In genomic region chr10:93944241-93944640, GRCm38 (mm10) we compare ENCODE assay signal across 11 mouse cellular contexts. TPM values are rescaled to one million over a fixed set of nuclear protein-coding genes. Genes with fewer than 3 reads are reported as not detected.
DNase-seq lines count a peak whose midpoint lies in the region; ATAC-seq and TF ChIP-seq lines count a peak whose summit lies in the region.
"Had no signal": no experiment of that assay in that cellular context is flagged by ENCODE, and none has a peak within 500 bp of the region (broad histone marks: within the 10 kb centered on the region; RNA-seq: fewer than 3 reads in every experiment).

No protein-coding gene starts in this region.

- TF ChIP-seq CTCF in intestine, postnatal 0 days (IDR thresholded peaks at IDR 0.05; ENCODE audit: low read depth), result no peak

- ATAC-seq in megakaryocyte, adult 5-6 weeks (ENCODE audit: poor library complexity, severe bottlenecking), result no peak
- no peak for ATAC-seq in intestine, postnatal 0 days
- ATAC-seq: hindbrain, postnatal 0 days had no signal

- no peaks in the 10 kb centered on the region for H3K27me3 ChIP-seq in intestine, postnatal 0 days (replicated peaks; ENCODE audit: control insufficient read depth, insufficient read depth, low read length)

- H3K9me3 ChIP-seq in intestine, postnatal 0 days (ENCODE audit: control insufficient read depth), result no peaks in the 10 kb centered on the region

- DNase-seq in heart, postnatal 4 days, result peak; percentile 55
- DNase-seq in heart, adult 18-20 months, result no peak
- DNase-seq in 3134 (ENCODE audit: extremely low read depth, insufficient read length, low spot score), result peak; percentile 80
- peak; percentile 90 for DNase-seq in NIH3T3 (ENCODE audit: low read depth)
- peak; percentile 95 for DNase-seq in fibroblast of lung, adult 2 months (ENCODE audit: low read depth)
- DNase-seq in layer of hippocampus, postnatal 10 days (ENCODE audit: low spot score in 2 of 2), result no peak
- DNase-seq: thymus, postnatal 4 days had no signal

- H3K36me3 ChIP-seq in intestine, postnatal 0 days (ENCODE audit: control insufficient read depth, insufficient read depth), result no peaks in the 10 kb centered on the region

- H3K4me1 ChIP-seq in intestine, postnatal 0 days (replicated peaks; ENCODE audit: control insufficient read depth, insufficient read depth, low read length), result no peaks in the 10 kb centered on the region

- H3K4me3 ChIP-seq in intestine, postnatal 0 days (ENCODE audit: low read depth, low read length), result no peak overlapping the region

- H3K27ac ChIP-seq in intestine, postnatal 0 days (ENCODE audit: low read depth, low read length), result no peak overlapping the region
- H3K27ac ChIP-seq: hindbrain, postnatal 0 days; macrophage had no signal

- H3K4me2 ChIP-seq in intestine, postnatal 0 days (replicated peaks; ENCODE audit: low read depth), result no peak overlapping the region

- H3K9ac ChIP-seq in intestine, postnatal 0 days (ENCODE audit: low read depth, low read length), result no peak overlapping the region

- 45% methylated on average over 5 of the region's 5 CpGs for WGBS in intestine, postnatal 0 days

RNA-seq across cellular contexts. Expression of gene Metap2, which starts 47.3 kb away (rescaled TPM):
- total RNA-seq in heart, postnatal 4 days (2021), result 100 to 1,000 TPM; 179 to 184 TPM
- total RNA-seq in heart, adult 18-20 months (2021), result 100 to 1,000 TPM; 112 to 116 TPM
- total RNA-seq in megakaryocyte, adult 5-6 weeks (2015), result 158 and 172 TPM in 2 replicates
- total RNA-seq in megakaryocyte, adult 5-6 weeks (2017), result 132 and 146 TPM in 2 replicates
- 119 and 134 TPM in 2 replicates for polyA plus RNA-seq in intestine, postnatal 0 days (2015; fragmentation: Nextera tagmentation; extraction: Ambion mirVana)
- 100 to 1,000 TPM; 142 to 150 TPM for total RNA-seq in layer of hippocampus, postnatal 10 days (2021)

Comparison
In these comparisons a context has a peak if more than half of its experiments do, and no peak if none do; other contexts are left out.
1. DNase-seq: peak in heart, postnatal 4 days (single experiment), 3134 (single experiment), NIH3T3 (single experiment) and fibroblast of lung, adult 2 months (single experiment); none in heart, adult 18-20 months (0 of 2) and layer of hippocampus, postnatal 10 days (0 of 2).